Mouse (Mus musculus): Measurements from ENCODE around the gene Olfr113. TPM values are rescaled to one million over a fixed set of nuclear protein-coding genes. Genes with fewer than 3 reads are reported as not detected.

Gene Olfr113
- not detected for polyA plus RNA-seq (2014; fragmentation: Illumina TruSeq; extraction: RNeasy Lipid Tissue Mini Kit (QIAGEN cat#74804); ENCODE audit: low read depth, low replicate concordance)

GRCm38 (mm10) chr17:37577563-37577962 lies at the start of gene Olfr113:
Olfr113 (minus strand) TSS chr17:37577663.

GRCm38 (mm10) chr17:37627009-37627408 lies 49.5 kb upstream of the Olfr113 start, which contains the start of the genes Olfr115 and Olfr116:
Olfr115 (minus strand) TSS chr17:37627109.
Olfr116 (minus strand) TSS chr17:37627199.

GRCm38 (mm10) chr17:37592643-37593042 lies 15.2 kb upstream of the Olfr113 start, which contains the start of gene Olfr114:
Olfr114 (minus strand) TSS chr17:37592743.

GRCm38 (mm10) chr17:37569351-37569750 lies 8.1 kb downstream of the Olfr113 start, which contains the start of gene Olfr112:
Olfr112 (minus strand) TSS chr17:37569451.

Other genes with a start within 250 kb of the Olfr113 start
- not detected for gene Olfr103, start 238.0 kb downstream of the Olfr113 start, polyA plus RNA-seq (2014; fragmentation: Illumina TruSeq; extraction: RNeasy Lipid Tissue Mini Kit (QIAGEN cat#74804); ENCODE audit: low read depth, low replicate concordance)
- not detected for gene Olfr104-ps, start 218.1 kb downstream of the Olfr113 start, polyA plus RNA-seq (2014; fragmentation: Illumina TruSeq; extraction: RNeasy Lipid Tissue Mini Kit (QIAGEN cat#74804); ENCODE audit: low read depth, low replicate concordance)
- gene Olfr105-ps, start 198.6 kb downstream of the Olfr113 start, polyA plus RNA-seq (2014; fragmentation: Illumina TruSeq; extraction: RNeasy Lipid Tissue Mini Kit (QIAGEN cat#74804); ENCODE audit: low read depth, low replicate concordance), result not detected
- not detected for gene Olfr106-ps, start 187.3 kb downstream of the Olfr113 start, polyA plus RNA-seq (2014; fragmentation: Illumina TruSeq; extraction: RNeasy Lipid Tissue Mini Kit (QIAGEN cat#74804); ENCODE audit: low read depth, low replicate concordance)
- gene Olfr107, start 178.4 kb downstream of the Olfr113 start, polyA plus RNA-seq (2014; fragmentation: Illumina TruSeq; extraction: RNeasy Lipid Tissue Mini Kit (QIAGEN cat#74804); ENCODE audit: low read depth, low replicate concordance), result not detected
- gene Olfr108, start 132.2 kb downstream of the Olfr113 start, polyA plus RNA-seq (2014; fragmentation: Illumina TruSeq; extraction: RNeasy Lipid Tissue Mini Kit (QIAGEN cat#74804); ENCODE audit: low read depth, low replicate concordance), result not detected
- gene Olfr109, start 118.7 kb downstream of the Olfr113 start, polyA plus RNA-seq (2014; fragmentation: Illumina TruSeq; extraction: RNeasy Lipid Tissue Mini Kit (QIAGEN cat#74804); ENCODE audit: low read depth, low replicate concordance), result not detected
- not detected for gene H2-M2, start 94.1 kb downstream of the Olfr113 start, polyA plus RNA-seq (2014; fragmentation: Illumina TruSeq; extraction: RNeasy Lipid Tissue Mini Kit (QIAGEN cat#74804); ENCODE audit: low read depth, low replicate concordance)
- gene Olfr110, start 85.2 kb downstream of the Olfr113 start, polyA plus RNA-seq (2014; fragmentation: Illumina TruSeq; extraction: RNeasy Lipid Tissue Mini Kit (QIAGEN cat#74804); ENCODE audit: low read depth, low replicate concordance), result not detected
- not detected for gene Olfr111, start 69.6 kb downstream of the Olfr113 start, polyA plus RNA-seq (2014; fragmentation: Illumina TruSeq; extraction: RNeasy Lipid Tissue Mini Kit (QIAGEN cat#74804); ENCODE audit: low read depth, low replicate concordance)
- 40.7 TPM for gene Olfr112, start 8.2 kb downstream of the Olfr113 start, polyA plus RNA-seq (2014; fragmentation: Illumina TruSeq; extraction: RNeasy Lipid Tissue Mini Kit (QIAGEN cat#74804); ENCODE audit: low read depth, low replicate concordance)
- not detected for gene Olfr114, start 15.1 kb upstream of the Olfr113 start, polyA plus RNA-seq (2014; fragmentation: Illumina TruSeq; extraction: RNeasy Lipid Tissue Mini Kit (QIAGEN cat#74804); ENCODE audit: low read depth, low replicate concordance)
- gene Olfr115, start 49.4 kb upstream of the Olfr113 start, polyA plus RNA-seq (2014; fragmentation: Illumina TruSeq; extraction: RNeasy Lipid Tissue Mini Kit (QIAGEN cat#74804); ENCODE audit: low read depth, low replicate concordance), result not detected
- gene Olfr116, start 49.5 kb upstream of the Olfr113 start, polyA plus RNA-seq (2014; fragmentation: Illumina TruSeq; extraction: RNeasy Lipid Tissue Mini Kit (QIAGEN cat#74804); ENCODE audit: low read depth, low replicate concordance), result not detected
- not detected for gene Olfr117, start 86.1 kb upstream of the Olfr113 start, polyA plus RNA-seq (2014; fragmentation: Illumina TruSeq; extraction: RNeasy Lipid Tissue Mini Kit (QIAGEN cat#74804); ENCODE audit: low read depth, low replicate concordance)
- gene Olfr118, start 89.3 kb upstream of the Olfr113 start, polyA plus RNA-seq (2014; fragmentation: Illumina TruSeq; extraction: RNeasy Lipid Tissue Mini Kit (QIAGEN cat#74804); ENCODE audit: low read depth, low replicate concordance), result not detected
- gene Olfr119, start 118.9 kb upstream of the Olfr113 start, polyA plus RNA-seq (2014; fragmentation: Illumina TruSeq; extraction: RNeasy Lipid Tissue Mini Kit (QIAGEN cat#74804); ENCODE audit: low read depth, low replicate concordance), result not detected
- gene Olfr120, start 144.1 kb upstream of the Olfr113 start, polyA plus RNA-seq (2014; fragmentation: Illumina TruSeq; extraction: RNeasy Lipid Tissue Mini Kit (QIAGEN cat#74804); ENCODE audit: low read depth, low replicate concordance), result not detected
- not detected for gene Olfr121, start 171.2 kb upstream of the Olfr113 start, polyA plus RNA-seq (2014; fragmentation: Illumina TruSeq; extraction: RNeasy Lipid Tissue Mini Kit (QIAGEN cat#74804); ENCODE audit: low read depth, low replicate concordance)
- not detected for gene Olfr122, start 190.9 kb upstream of the Olfr113 start, polyA plus RNA-seq (2014; fragmentation: Illumina TruSeq; extraction: RNeasy Lipid Tissue Mini Kit (QIAGEN cat#74804); ENCODE audit: low read depth, low replicate concordance)
- not detected for gene Olfr123, start 215.9 kb upstream of the Olfr113 start, polyA plus RNA-seq (2014; fragmentation: Illumina TruSeq; extraction: RNeasy Lipid Tissue Mini Kit (QIAGEN cat#74804); ENCODE audit: low read depth, low replicate concordance)
- not detected for gene Olfr124, start 222.2 kb upstream of the Olfr113 start, polyA plus RNA-seq (2014; fragmentation: Illumina TruSeq; extraction: RNeasy Lipid Tissue Mini Kit (QIAGEN cat#74804); ENCODE audit: low read depth, low replicate concordance)